Mouse (Mus musculus): Measurements from ENCODE around the gene Kcnn3.

- TF ChIP-seq HCFC1 (IDR thresholded peaks at IDR 0.05; ENCODE audit: borderline replicate concordance, insufficient read depth, low read length) (no peak), ZNF384 (IDR thresholded peaks at IDR 0.05; ENCODE audit: low read depth, low read length) (no peak)
Measured at GRCm38 (mm10) chr3:89522450-89523128, 2.6 kb downstream of the Kcnn3 start.
